Mouse (Mus musculus): Measurements from ENCODE around the gene Sord.

DNA sequence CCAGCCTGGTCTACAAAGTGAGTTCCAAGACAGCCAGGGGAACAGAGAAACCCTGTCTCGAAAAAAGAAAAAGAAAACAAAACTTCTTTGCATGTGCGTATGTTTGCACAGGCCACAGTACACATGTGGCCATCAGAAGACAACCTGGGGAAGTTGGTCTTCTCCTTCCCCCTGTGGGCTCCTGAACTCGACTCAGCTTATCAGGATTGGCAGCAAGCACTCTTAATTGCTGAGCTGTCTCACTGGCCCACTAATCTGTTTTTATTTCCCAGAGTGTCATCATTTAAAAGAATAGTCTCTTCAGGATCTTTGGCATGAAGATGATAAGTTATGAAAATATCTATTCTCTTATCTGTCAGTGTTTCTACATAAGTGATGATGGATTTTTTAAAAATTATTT is 42.7 kb upstream of the Sord start:
- no peak for TF ChIP-seq POLR2A (IDR thresholded peaks at IDR 0.05; ENCODE audit: borderline replicate concordance, low read depth, low read length)
- TF ChIP-seq CTCF (IDR thresholded peaks at IDR 0.05; ENCODE audit: low read depth, low read length), result no peak
